Mouse (Mus musculus): ENCODE data around the gene Rmi2.

DNA sequence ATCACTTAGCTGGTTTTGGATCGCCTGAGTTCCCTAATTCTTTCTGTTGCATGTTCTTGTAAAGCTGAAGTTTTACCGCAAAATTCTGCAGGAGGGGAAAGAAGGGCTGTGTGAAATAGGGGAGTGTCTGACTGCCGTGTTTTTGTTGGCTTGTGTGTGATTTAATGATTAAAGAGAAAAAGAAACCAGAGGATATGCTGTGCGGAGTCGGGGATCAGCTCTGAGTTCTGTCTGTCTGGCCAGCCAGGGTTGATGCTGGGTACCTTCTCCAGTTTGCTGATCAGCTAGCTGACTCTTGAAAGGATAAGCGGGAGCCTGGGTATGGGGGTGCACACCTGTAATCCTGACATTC is 9.4 kb downstream of the Rmi2 start:
- TF ChIP-seq CTCF (conservative IDR thresholded peaks at IDR 0.05; ENCODE audit: low read length) (no peak), POU5F1 (IDR thresholded peaks at IDR 0.05; ENCODE audit: borderline replicate concordance, low read length) (no peak)
